Mouse (Mus musculus): ENCODE results near the gene Lpp. TPM values are rescaled to one million over a fixed set of nuclear protein-coding genes. Genes with fewer than 3 reads are reported as not detected.

Lpp gene
- polyA plus RNA-seq, 1 experiment from 2014 or later: 42.6 TPM

- H3K4me2 ChIP-seq (ENCODE audit: low read depth, low read length): no peak overlapping the region
Measured at GRCm38 (mm10) chr16:24978226-24978625, 584.9 kb downstream of the Lpp start.

GRCm38 (mm10) chr16:24979391-24979790 is 586.1 kb downstream of the Lpp start:
- H3K27ac ChIP-seq (ENCODE audit: low read length): no peak overlapping the region
- H3K36me3 ChIP-seq (ENCODE audit: control insufficient read depth, insufficient read depth): peaks cover 16% of the 10 kb centered on the region
- 0 out of 2 replicates have a peak, but pooled peaks cover 2% of the 10 kb centered on the region for H3K4me1 ChIP-seq (ENCODE audit: control insufficient read depth, insufficient read depth, low read length)
- no peak overlapping the region for H3K4me3 ChIP-seq (ENCODE audit: low read length)
- H3K9ac ChIP-seq (ENCODE audit: low read length): no peak overlapping the region
- H3K9me3 ChIP-seq (replicated peaks; ENCODE audit: control insufficient read depth, low read length): no peaks in the 10 kb centered on the region
- ATAC-seq (replicated peaks; ENCODE audit: extremely low read depth, insufficient read depth, low FRiP score): no peak
- H3K4me2 ChIP-seq (ENCODE audit: low read depth, low read length): no peak overlapping the region
- WGBS: 88% methylated on average over 4 of the region's 4 CpGs
- no peaks in the 10 kb centered on the region for H3K27me3 ChIP-seq (ENCODE audit: control insufficient read depth, insufficient read depth, low read length)

More at GRCm38 (mm10) chr16:24978226-24978625, 584.9 kb downstream of the Lpp start:
- Histone ChIP-seq H3K27ac (ENCODE audit: low read length) (no peak overlapping the region), H3K9me3 (replicated peaks; ENCODE audit: control insufficient read depth, low read length) (no peaks in the 10 kb centered on the region), H3K4me3 (ENCODE audit: low read length) (no peak overlapping the region), H3K36me3 (ENCODE audit: control insufficient read depth, insufficient read depth) (peaks cover 16% of the 10 kb centered on the region), H3K4me1 (ENCODE audit: control insufficient read depth, insufficient read depth, low read length) (peaks cover 9% of the 10 kb centered on the region), H3K27me3 (ENCODE audit: control insufficient read depth, insufficient read depth, low read length) (no peaks in the 10 kb centered on the region), H3K9ac (ENCODE audit: low read length) (no peak overlapping the region)
- no peak for ATAC-seq (replicated peaks; ENCODE audit: extremely low read depth, insufficient read depth, low FRiP score)
- WGBS: 79% methylated on average over 1 of the region's 1 CpGs

GRCm38 (mm10) chr16:24982828-24983227 is 589.5 kb downstream of the Lpp start:
- H3K4me2 ChIP-seq (ENCODE audit: low read depth, low read length): no peak overlapping the region
- 76% methylated on average over 4 of the region's 4 CpGs for WGBS
- ATAC-seq (replicated peaks; ENCODE audit: extremely low read depth, insufficient read depth, low FRiP score): no peak
- H3K27ac ChIP-seq (ENCODE audit: low read length): no peak overlapping the region
- H3K4me1 ChIP-seq (ENCODE audit: control insufficient read depth, insufficient read depth, low read length): peaks cover 6% of the 10 kb centered on the region
- no peaks in the 10 kb centered on the region for H3K27me3 ChIP-seq (ENCODE audit: control insufficient read depth, insufficient read depth, low read length)
- no peak overlapping the region for H3K4me3 ChIP-seq (ENCODE audit: low read length)
- no peaks in the 10 kb centered on the region for H3K9me3 ChIP-seq (replicated peaks; ENCODE audit: control insufficient read depth, low read length)
- no peak overlapping the region for H3K9ac ChIP-seq (ENCODE audit: low read length)
- H3K36me3 ChIP-seq (ENCODE audit: control insufficient read depth, insufficient read depth): peaks cover 13% of the 10 kb centered on the region

GRCm38 (mm10) chr16:24990331-24990730 is 597.0 kb downstream of the Lpp start:
- Histone ChIP-seq H3K36me3 (ENCODE audit: control insufficient read depth, insufficient read depth) (no peaks in the 10 kb centered on the region), H3K4me3 (ENCODE audit: low read length) (no peak overlapping the region), H3K9me3 (replicated peaks; ENCODE audit: control insufficient read depth, low read length) (no peaks in the 10 kb centered on the region), H3K27ac (ENCODE audit: low read length) (peak overlapping the region; percentile 61), H3K4me1 (ENCODE audit: control insufficient read depth, insufficient read depth, low read length) (peaks cover 22% of the 10 kb centered on the region), H3K27me3 (ENCODE audit: control insufficient read depth, insufficient read depth, low read length) (no peaks in the 10 kb centered on the region), H3K4me2 (ENCODE audit: low read depth, low read length) (peak overlapping the region; percentile 26; the same call in 1 of the 2 replicates), H3K9ac (ENCODE audit: low read length) (no peak overlapping the region)
- 45% methylated on average over 11 of the region's 11 CpGs for WGBS
- no peak for ATAC-seq (replicated peaks; ENCODE audit: extremely low read depth, insufficient read depth, low FRiP score)

- WGBS: 79% methylated on average over 10 of the region's 10 CpGs
- Histone ChIP-seq H3K4me3 (ENCODE audit: low read length) (no peak overlapping the region), H3K27ac (ENCODE audit: low read length) (no peak overlapping the region), H3K9me3 (replicated peaks; ENCODE audit: control insufficient read depth, low read length) (no peaks in the 10 kb centered on the region), H3K4me1 (ENCODE audit: control insufficient read depth, insufficient read depth, low read length) (peaks cover 22% of the 10 kb centered on the region), H3K27me3 (ENCODE audit: control insufficient read depth, insufficient read depth, low read length) (no peaks in the 10 kb centered on the region), H3K9ac (ENCODE audit: low read length) (no peak overlapping the region), H3K4me2 (ENCODE audit: low read depth, low read length) (no peak overlapping the region), H3K36me3 (ENCODE audit: control insufficient read depth, insufficient read depth) (no peaks in the 10 kb centered on the region)
- no peak for ATAC-seq (replicated peaks; ENCODE audit: extremely low read depth, insufficient read depth, low FRiP score)
Measured at GRCm38 (mm10) chr16:24991059-24991541, 597.8 kb downstream of the Lpp start.

GRCm38 (mm10) chr16:24991995-24992394 is 598.7 kb downstream of the Lpp start:
- no peak for ATAC-seq (replicated peaks; ENCODE audit: extremely low read depth, insufficient read depth, low FRiP score)
- 73% methylated on average over 3 of the region's 3 CpGs for WGBS
- H3K4me3 ChIP-seq (ENCODE audit: low read length): no peak overlapping the region

GRCm38 (mm10) chr16:24992494-24992893 is 599.2 kb downstream of the Lpp start:
- peaks cover 3% of the 10 kb centered on the region; the same call in 1 of the 2 replicates for H3K9me3 ChIP-seq (replicated peaks; ENCODE audit: control insufficient read depth, low read length)
- no peaks in the 10 kb centered on the region for H3K27me3 ChIP-seq (ENCODE audit: control insufficient read depth, insufficient read depth, low read length)
- no peak overlapping the region for H3K27ac ChIP-seq (ENCODE audit: low read length)
- no peaks in the 10 kb centered on the region for H3K36me3 ChIP-seq (ENCODE audit: control insufficient read depth, insufficient read depth)
- peaks cover 21% of the 10 kb centered on the region for H3K4me1 ChIP-seq (ENCODE audit: control insufficient read depth, insufficient read depth, low read length)
- H3K4me3 ChIP-seq (ENCODE audit: low read length): no peak overlapping the region
- WGBS: 87% methylated on average over 11 of the region's 11 CpGs
- ATAC-seq (replicated peaks; ENCODE audit: extremely low read depth, insufficient read depth, low FRiP score): no peak
- no peak overlapping the region for H3K9ac ChIP-seq (ENCODE audit: low read length)
- H3K4me2 ChIP-seq (ENCODE audit: low read depth, low read length): no peak overlapping the region

More at GRCm38 (mm10) chr16:24991995-24992394, 598.7 kb downstream of the Lpp start:
- Histone ChIP-seq H3K36me3 (ENCODE audit: control insufficient read depth, insufficient read depth) (no peaks in the 10 kb centered on the region), H3K9ac (ENCODE audit: low read length) (no peak overlapping the region), H3K27ac (ENCODE audit: low read length) (no peak overlapping the region), H3K9me3 (replicated peaks; ENCODE audit: control insufficient read depth, low read length) (peaks cover 3% of the 10 kb centered on the region; the same call in 1 of the 2 replicates), H3K4me1 (ENCODE audit: control insufficient read depth, insufficient read depth, low read length) (peaks cover 22% of the 10 kb centered on the region), H3K4me2 (ENCODE audit: low read depth, low read length) (no peak overlapping the region), H3K27me3 (ENCODE audit: control insufficient read depth, insufficient read depth, low read length) (no peaks in the 10 kb centered on the region)

- 29% methylated on average over 5 of the region's 5 CpGs for WGBS
- Histone ChIP-seq H3K9ac (ENCODE audit: low read length) (no peak overlapping the region), H3K9me3 (replicated peaks; ENCODE audit: control insufficient read depth, low read length) (no peaks in the 10 kb centered on the region), H3K36me3 (ENCODE audit: control insufficient read depth, insufficient read depth) (no peaks in the 10 kb centered on the region), H3K4me2 (ENCODE audit: low read depth, low read length) (peak overlapping the region; percentile 29; the same call in 1 of the 2 replicates), H3K27me3 (ENCODE audit: control insufficient read depth, insufficient read depth, low read length) (no peaks in the 10 kb centered on the region), H3K27ac (ENCODE audit: low read length) (peak overlapping the region; percentile 73), H3K4me3 (ENCODE audit: low read length) (no peak overlapping the region), H3K4me1 (ENCODE audit: control insufficient read depth, insufficient read depth, low read length) (peaks cover 11% of the 10 kb centered on the region)
- peak; percentile 68 for ATAC-seq (replicated peaks; ENCODE audit: extremely low read depth, insufficient read depth, low FRiP score)
Measured at GRCm38 (mm10) chr16:25010980-25011877, 617.9 kb downstream of the Lpp start.

GRCm38 (mm10) chr16:25012938-25013337 is 619.6 kb downstream of the Lpp start:
- no peaks in the 10 kb centered on the region for H3K27me3 ChIP-seq (ENCODE audit: control insufficient read depth, insufficient read depth, low read length)
- no peak overlapping the region for H3K4me3 ChIP-seq (ENCODE audit: low read length)
- ATAC-seq (replicated peaks; ENCODE audit: extremely low read depth, insufficient read depth, low FRiP score): no peak
- H3K9me3 ChIP-seq (replicated peaks; ENCODE audit: control insufficient read depth, low read length): no peaks in the 10 kb centered on the region
- no peak overlapping the region for H3K9ac ChIP-seq (ENCODE audit: low read length)
- WGBS: 80% methylated on average over 3 of the region's 3 CpGs
- H3K4me2 ChIP-seq (ENCODE audit: low read depth, low read length): no peak overlapping the region
- H3K27ac ChIP-seq (ENCODE audit: low read length): no peak overlapping the region
- H3K36me3 ChIP-seq (ENCODE audit: control insufficient read depth, insufficient read depth): no peaks in the 10 kb centered on the region
- H3K4me1 ChIP-seq (ENCODE audit: control insufficient read depth, insufficient read depth, low read length): peaks cover 11% of the 10 kb centered on the region
